Mouse (Mus musculus): ENCODE results near the gene Aco2. TPM values are rescaled to one million over a fixed set of nuclear protein-coding genes. Genes with fewer than 3 reads are reported as not detected.

The Aco2 gene
- polyA plus RNA-seq, 1 experiment from 2014 or later: 105 TPM

DNA sequence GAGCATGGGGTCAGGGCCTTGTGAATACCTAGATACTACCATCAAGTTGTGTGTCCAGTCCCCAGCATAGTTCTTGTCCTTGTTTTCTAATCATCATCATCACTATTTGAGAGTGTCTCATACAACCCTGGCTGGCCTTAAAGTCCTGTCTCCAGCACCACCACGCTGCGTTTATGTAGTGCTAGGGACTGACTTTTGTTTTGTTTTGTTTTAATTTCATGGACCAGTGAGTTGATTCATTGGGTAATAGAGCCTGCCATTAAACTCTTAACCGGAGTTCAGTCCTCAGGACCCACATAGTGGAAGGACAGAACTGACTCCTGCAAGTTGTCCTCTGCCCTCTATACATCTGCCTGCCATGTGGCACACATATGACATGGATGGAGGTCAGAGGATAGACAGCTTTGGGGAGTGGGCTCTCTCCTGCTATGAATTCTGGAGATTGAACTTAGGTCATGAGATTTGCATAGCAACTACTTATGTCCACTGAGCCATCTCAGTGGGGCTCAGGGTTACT is 13.4 kb downstream of the Aco2 start:
- no peak overlapping the region for H3K4me3 ChIP-seq (replicated peaks)
- H3K27ac ChIP-seq: no peak overlapping the region
- WGBS (ENCODE audit: insufficient replicate concordance): 83% methylated on average over 3 of the region's 3 CpGs
- H3K27me3 ChIP-seq: no peaks in the 10 kb centered on the region
- ATAC-seq (ENCODE audit: low read depth): no peak
- no peak overlapping the region for H3K4me2 ChIP-seq
- H3K9ac ChIP-seq: no peak overlapping the region
- no peak for DNase-seq
- no peaks in the 10 kb centered on the region for H3K9me3 ChIP-seq (replicated peaks)
- H3K36me3 ChIP-seq: peaks cover 34% of the 10 kb centered on the region
- peaks cover 57% of the 10 kb centered on the region for H3K4me1 ChIP-seq (replicated peaks)

DNA sequence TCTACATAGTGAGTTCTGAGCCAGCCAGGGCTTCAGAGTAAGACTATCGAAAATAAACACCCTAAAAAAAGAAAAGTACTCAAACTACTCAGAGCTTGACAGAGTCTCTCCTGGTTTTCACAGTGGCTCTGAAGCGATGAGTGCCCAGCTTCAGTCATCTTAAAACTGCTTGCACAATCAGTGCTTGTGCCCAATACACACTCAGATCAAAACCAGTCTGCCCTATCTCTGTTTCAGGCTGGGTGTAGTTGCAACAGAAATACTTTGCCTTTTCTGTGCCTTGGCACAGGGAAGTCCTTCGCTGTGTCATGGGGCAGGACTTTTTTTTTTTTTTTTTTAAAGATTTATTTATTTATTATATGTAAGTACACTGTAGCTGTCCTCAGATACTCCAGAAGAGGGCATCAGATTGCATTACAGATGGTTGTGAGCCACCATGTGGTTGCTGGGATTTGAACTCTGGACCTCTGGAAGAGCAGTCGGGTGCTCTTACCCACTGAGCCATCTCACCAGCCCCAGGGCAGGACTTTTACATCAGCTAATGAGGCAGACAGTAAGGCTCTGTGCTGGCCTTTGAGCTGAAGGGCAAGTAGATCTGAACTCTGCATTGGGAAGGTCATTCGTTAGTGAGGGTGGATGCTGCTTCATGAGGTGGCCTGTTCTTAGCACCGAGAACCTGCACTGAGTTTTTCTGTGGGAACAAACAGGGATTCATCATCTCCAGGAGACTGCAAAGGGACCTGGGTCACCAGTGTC is 14.9 kb downstream of the Aco2 start:
- Histone ChIP-seq H3K4me1 (replicated peaks) (peaks cover 61% of the 10 kb centered on the region), H3K27ac (no peak overlapping the region), H3K9me3 (replicated peaks) (no peaks in the 10 kb centered on the region), H3K9ac (no peak overlapping the region), H3K4me2 (no peak overlapping the region), H3K4me3 (replicated peaks) (no peak overlapping the region), H3K27me3 (no peaks in the 10 kb centered on the region), H3K36me3 (peaks cover 42% of the 10 kb centered on the region)
- DNase-seq: no peak
- ATAC-seq (ENCODE audit: low read depth): no peak
- 85% methylated on average over 6 of the region's 6 CpGs for WGBS (ENCODE audit: insufficient replicate concordance)

- DNase-seq (no peak), ATAC-seq (ENCODE audit: low read depth) (no peak)
- Histone ChIP-seq H3K9me3 (replicated peaks) (no peaks in the 10 kb centered on the region), H3K4me1 (replicated peaks) (peaks cover 57% of the 10 kb centered on the region), H3K36me3 (peaks cover 58% of the 10 kb centered on the region), H3K9ac (0 out of 2 replicates have a peak overlapping the region, but pooled peaks have one; percentile 4), H3K4me2 (no peak overlapping the region), H3K4me3 (replicated peaks) (no peak overlapping the region), H3K27ac (peak overlapping the region; percentile 30), H3K27me3 (no peaks in the 10 kb centered on the region)
- 84% methylated on average over 7 of the region's 7 CpGs for WGBS (ENCODE audit: insufficient replicate concordance)
These were observed 17.1 kb downstream of the Aco2 start for GRCm38 (mm10) chr15:81889175-81889574.

DNA sequence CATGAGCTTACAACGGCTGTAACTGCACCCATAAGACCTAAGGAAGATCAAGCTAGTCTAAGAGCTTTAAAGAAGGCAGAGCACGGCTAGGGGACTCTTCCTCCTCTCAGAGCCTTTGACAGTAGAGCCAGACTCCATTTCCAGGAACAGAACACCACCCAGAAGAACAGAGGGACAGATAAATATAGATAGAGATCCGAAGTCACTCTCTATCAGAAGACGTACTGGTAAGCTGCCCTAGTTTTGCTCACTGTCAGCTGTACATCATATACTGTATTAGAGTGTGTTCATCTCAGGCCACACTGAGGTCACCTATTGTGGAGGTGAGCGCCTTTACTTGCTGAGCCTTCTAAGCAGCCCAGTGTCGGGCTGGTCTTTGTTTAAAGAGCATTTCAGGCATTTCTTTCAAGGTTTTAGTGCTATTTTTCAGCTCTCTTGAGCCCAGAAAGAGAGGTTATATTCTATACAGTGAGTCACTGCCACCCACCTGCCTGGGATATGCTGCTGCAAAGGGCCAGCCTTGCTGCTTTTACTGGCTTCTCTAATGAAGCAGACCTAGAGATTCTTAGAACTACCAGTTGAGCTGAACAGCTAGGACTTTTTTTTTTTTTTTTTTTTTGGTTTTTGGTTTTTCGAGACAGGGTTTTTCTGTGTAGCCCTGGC is 19.2 kb downstream of the Aco2 start:
- peaks cover 57% of the 10 kb centered on the region for H3K4me1 ChIP-seq (replicated peaks)
- DNase-seq: no peak
- H3K4me3 ChIP-seq (replicated peaks): no peak overlapping the region
- ATAC-seq (ENCODE audit: low read depth): peak; percentile 57
- peak overlapping the region; percentile 31 for H3K9ac ChIP-seq
- peak overlapping the region; percentile 94 for H3K27ac ChIP-seq
- H3K4me2 ChIP-seq: peak overlapping the region; percentile 48
- H3K36me3 ChIP-seq: peaks cover 72% of the 10 kb centered on the region
- no peaks in the 10 kb centered on the region for H3K9me3 ChIP-seq (replicated peaks)
- H3K27me3 ChIP-seq: no peaks in the 10 kb centered on the region
- 50% methylated on average over 7 of the region's 7 CpGs for WGBS (ENCODE audit: insufficient replicate concordance)

- H3K27ac ChIP-seq: peak overlapping the region; percentile 94
- H3K9me3 ChIP-seq (replicated peaks): no peaks in the 10 kb centered on the region
- peak overlapping the region; percentile 48 for H3K4me2 ChIP-seq
- WGBS (ENCODE audit: insufficient replicate concordance): 58% methylated on average over 8 of the region's 8 CpGs
- H3K36me3 ChIP-seq: peaks cover 75% of the 10 kb centered on the region
- ATAC-seq (ENCODE audit: low read depth): peak; percentile 94
- peak overlapping the region; percentile 31 for H3K9ac ChIP-seq
- H3K4me1 ChIP-seq (replicated peaks): peaks cover 63% of the 10 kb centered on the region
- H3K4me3 ChIP-seq (replicated peaks): no peak overlapping the region
- DNase-seq: peak; percentile 80
- no peaks in the 10 kb centered on the region for H3K27me3 ChIP-seq
These were observed 19.9 kb downstream of the Aco2 start for GRCm38 (mm10) chr15:81891822-81892580.

- Histone ChIP-seq H3K4me2 (no peak overlapping the region), H3K27me3 (no peaks in the 10 kb centered on the region), H3K9ac (no peak overlapping the region), H3K27ac (peak overlapping the region; percentile 94), H3K4me1 (replicated peaks) (peaks cover 58% of the 10 kb centered on the region), H3K9me3 (replicated peaks) (no peaks in the 10 kb centered on the region), H3K36me3 (peaks cover 81% of the 10 kb centered on the region), H3K4me3 (replicated peaks) (no peak overlapping the region)
- 60% methylated on average over 1 of the region's 1 CpGs for WGBS (ENCODE audit: insufficient replicate concordance)
- no peak for DNase-seq
- ATAC-seq (ENCODE audit: low read depth): no peak
These were observed 21.9 kb downstream of the Aco2 start for GRCm38 (mm10) chr15:81894002-81894401.

DNA sequence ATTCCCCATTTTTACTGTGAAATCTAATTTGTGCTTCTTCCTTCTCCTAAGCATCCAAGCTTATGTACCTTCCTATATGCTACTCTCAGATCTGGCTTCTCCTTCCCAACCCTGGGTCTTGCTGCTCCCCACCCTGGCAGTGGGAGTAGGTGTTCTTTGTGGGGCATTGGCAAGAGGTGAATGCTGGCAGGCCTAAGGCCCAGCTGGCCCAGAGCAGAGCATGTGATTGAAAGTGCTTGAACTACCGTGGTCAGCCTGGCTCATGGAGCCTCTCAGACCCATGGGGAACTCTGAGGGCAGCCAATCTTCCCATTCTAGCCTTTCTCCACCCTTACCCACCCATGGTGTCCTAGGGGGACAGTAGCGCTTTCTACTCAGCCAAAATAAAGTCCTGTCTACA is 24.3 kb downstream of the Aco2 start:
- no peaks in the 10 kb centered on the region for H3K27me3 ChIP-seq
- H3K4me1 ChIP-seq (replicated peaks): peaks cover 34% of the 10 kb centered on the region
- no peak overlapping the region for H3K27ac ChIP-seq
- DNase-seq (no peak), ATAC-seq (ENCODE audit: low read depth) (no peak)
- 86% methylated on average over 2 of the region's 2 CpGs for WGBS (ENCODE audit: insufficient replicate concordance)
- H3K4me2 ChIP-seq: no peak overlapping the region
- H3K36me3 ChIP-seq: peaks cover 84% of the 10 kb centered on the region
- H3K4me3 ChIP-seq (replicated peaks): no peak overlapping the region
- H3K9me3 ChIP-seq (replicated peaks): no peaks in the 10 kb centered on the region
- H3K9ac ChIP-seq: no peak overlapping the region

- Histone ChIP-seq H3K27me3 (no peaks in the 10 kb centered on the region), H3K9me3 (replicated peaks) (no peaks in the 10 kb centered on the region), H3K36me3 (peaks cover 91% of the 10 kb centered on the region), H3K4me3 (replicated peaks) (no peak overlapping the region), H3K4me1 (replicated peaks) (peaks cover 21% of the 10 kb centered on the region), H3K4me2 (no peak overlapping the region), H3K9ac (no peak overlapping the region), H3K27ac (peak overlapping the region; percentile 65)
- WGBS (ENCODE audit: insufficient replicate concordance): 80% methylated on average over 5 of the region's 5 CpGs
- no peak; the same call in 1 of the 2 replicates for ATAC-seq (ENCODE audit: low read depth)
- DNase-seq: no peak
These were observed 25.6 kb downstream of the Aco2 start for GRCm38 (mm10) chr15:81897607-81898285.

- peak overlapping the region; percentile 65 for H3K27ac ChIP-seq
- peaks cover 92% of the 10 kb centered on the region for H3K36me3 ChIP-seq
- H3K9ac ChIP-seq: no peak overlapping the region
- H3K4me3 ChIP-seq (replicated peaks): no peak overlapping the region
- no peaks in the 10 kb centered on the region for H3K27me3 ChIP-seq
- peaks cover 14% of the 10 kb centered on the region for H3K4me1 ChIP-seq (replicated peaks)
- no peaks in the 10 kb centered on the region for H3K9me3 ChIP-seq (replicated peaks)
- WGBS (ENCODE audit: insufficient replicate concordance): 85% methylated on average over 2 of the region's 2 CpGs
- ATAC-seq (ENCODE audit: low read depth) (no peak), DNase-seq (no peak)
- H3K4me2 ChIP-seq: no peak overlapping the region
These were observed 26.6 kb downstream of the Aco2 start for GRCm38 (mm10) chr15:81898751-81899150.

DNA sequence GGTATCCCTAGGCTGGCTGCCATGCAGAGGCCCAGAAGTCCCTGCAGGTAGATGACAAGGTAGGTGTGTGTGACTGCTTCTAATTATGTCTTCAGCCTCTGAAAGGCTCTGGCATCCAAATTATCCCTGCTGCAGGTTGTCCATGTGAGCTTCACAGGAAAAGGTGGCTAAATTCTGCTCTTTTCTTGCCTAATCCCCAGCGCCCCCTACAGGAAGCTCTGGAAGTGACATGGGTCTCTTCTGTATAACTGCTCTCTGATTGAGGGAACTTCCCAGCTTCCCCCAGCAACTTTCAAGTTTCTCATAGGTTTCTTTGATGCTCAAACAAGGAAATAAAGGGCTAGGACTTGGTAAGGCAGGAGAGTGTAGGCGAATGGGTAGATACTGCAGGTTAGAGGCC is 32.8 kb downstream of the Aco2 start:
- H3K4me1 ChIP-seq (replicated peaks): no peaks in the 10 kb centered on the region
- no peak overlapping the region for H3K27ac ChIP-seq
- H3K9ac ChIP-seq: no peak overlapping the region
- H3K27me3 ChIP-seq: no peaks in the 10 kb centered on the region
- peak; percentile 14; the same call in 1 of the 2 replicates for ATAC-seq (ENCODE audit: low read depth)
- no peak overlapping the region for H3K4me3 ChIP-seq (replicated peaks)
- H3K36me3 ChIP-seq: peaks cover 92% of the 10 kb centered on the region
- H3K4me2 ChIP-seq: no peak overlapping the region
- peak; percentile 56 for DNase-seq
- H3K9me3 ChIP-seq (replicated peaks): no peaks in the 10 kb centered on the region
- 22% methylated on average over 2 of the region's 2 CpGs for WGBS (ENCODE audit: insufficient replicate concordance)

DNA sequence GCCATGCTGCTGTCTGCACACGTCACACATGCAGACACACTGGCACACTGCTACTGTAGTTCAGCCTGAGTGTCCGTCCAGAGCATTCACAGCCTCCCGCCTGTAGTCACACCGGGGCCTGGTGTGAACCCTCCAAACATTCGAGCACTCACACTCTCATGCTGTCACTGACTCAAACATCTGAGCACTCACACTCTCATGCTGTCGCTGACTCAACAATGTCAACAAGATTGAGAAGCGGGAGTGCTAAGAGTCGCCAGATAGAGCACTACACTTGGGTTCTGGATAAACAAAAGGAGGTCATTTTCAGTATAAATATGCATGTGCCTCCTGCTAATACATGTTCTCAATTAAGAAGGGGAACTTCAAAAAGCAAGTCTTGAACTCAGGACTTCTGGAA is 35.8 kb downstream of the Aco2 start:
- H3K4me2 ChIP-seq: no peak overlapping the region
- H3K4me3 ChIP-seq (replicated peaks): no peak overlapping the region
- H3K9ac ChIP-seq: no peak overlapping the region
- peaks cover 92% of the 10 kb centered on the region for H3K36me3 ChIP-seq
- H3K27me3 ChIP-seq: no peaks in the 10 kb centered on the region
- H3K27ac ChIP-seq: no peak overlapping the region
- ATAC-seq (ENCODE audit: low read depth) (no peak), DNase-seq (no peak)
- WGBS (ENCODE audit: insufficient replicate concordance): 87% methylated on average over 8 of the region's 8 CpGs
- H3K9me3 ChIP-seq (replicated peaks): no peaks in the 10 kb centered on the region
- 0 out of 2 replicates have a peak, but pooled peaks cover 5% of the 10 kb centered on the region for H3K4me1 ChIP-seq (replicated peaks)
